Mouse (Mus musculus) embryonic stem cell, embryonic (primary cell): ENCODE measurements around the gene Upk1a.

Experiments
- CTCF ChIA-PET, 4 experiments: fragments of 300-600 bp in 2 of 4; fragments of 350-600 bp in 2 of 4; sonication (Branson Sonifier 250); formaldehyde crosslinking; loops; one replicate each; lab custom pipeline; 2022; ENCODE audit warnings: inconsistent platforms in 2 of 4; lab: Charles Lee
- POLR2A ChIA-PET, 4 experiments: fragments of 300-600 bp in 2 of 4; fragments of 350-600 bp in 2 of 4; sonication (Branson Sonifier 250); formaldehyde crosslinking; loops; one replicate each; lab custom pipeline; 2022; ENCODE audit warnings: antibody characterized with exemption in 4 of 4, inconsistent platforms in 1 of 4; lab: Charles Lee

Gene Upk1a

GRCm38 (mm10) chr7:30612654-30613402 lies at the start of gene Upk1a:
Gene Upk1a (minus strand): TSS chr7:30612847.
- ChIA-PET POLR2A (interaction anchor here in 2 of 4 experiments (0.6 to 5.6 kb wide), 12 partner anchors 10 to 333 kb away, joined by 3 to 58 read pairs (median 5); partner anchors contain the start of genes Kmt2b (in 2 of the 2), Cox6b1 (in 1 of the 2), Thap8 (in 1 of the 2) and Wdr62 (in 1 of the 2)), CTCF (interaction anchor here (0.5 to 3.2 kb wide), 50 partner anchors 9 to 591 kb away, joined by 3 to 29 read pairs (median 4); partner anchors contain the start of genes Cox6b1 (in 2 of the 4), Alkbh6 (in 1 of the 4), Haus5 (in 1 of the 4) and Kmt2b (in 1 of the 4))

- CTCF ChIA-PET = interaction anchor here in 1 of 4 experiments (1.1 kb wide), 1 partner anchor 19 kb away, joined by 3 read pairs; no protein-coding TSS in a partner anchor
- POLR2A ChIA-PET = interaction anchor here in 2 of 4 experiments (0.7 to 1.7 kb wide), 12 partner anchors 10 to 158 kb away, joined by 3 to 17 read pairs (median 4); partner anchors contain the start of genes Haus5 (in 2 of the 2) and Cox6b1 (in 1 of the 2)
These were observed 37.2 kb upstream of the Upk1a start, which contains the start of gene Rbm42 for GRCm38 (mm10) chr7:30649591-30650540. Gene Rbm42 (minus strand): TSS chr7:30650317.

- CTCF ChIA-PET = interaction anchor here in 1 of 4 experiments (0.6 kb wide), 1 partner anchor 1647 kb away, joined by 3 read pairs; no protein-coding TSS in a partner anchor
- POLR2A ChIA-PET = interaction anchor here in 2 of 4 experiments (0.6 to 2.2 kb wide), 4 partner anchors 10 to 30 kb away, joined by 3 to 9 read pairs (median 4); partner anchors contain the start of gene Cox6b1 (in 1 of the 2)
These were observed 26.4 kb upstream of the Upk1a start for GRCm38 (mm10) chr7:30639083-30639482.

DNA sequence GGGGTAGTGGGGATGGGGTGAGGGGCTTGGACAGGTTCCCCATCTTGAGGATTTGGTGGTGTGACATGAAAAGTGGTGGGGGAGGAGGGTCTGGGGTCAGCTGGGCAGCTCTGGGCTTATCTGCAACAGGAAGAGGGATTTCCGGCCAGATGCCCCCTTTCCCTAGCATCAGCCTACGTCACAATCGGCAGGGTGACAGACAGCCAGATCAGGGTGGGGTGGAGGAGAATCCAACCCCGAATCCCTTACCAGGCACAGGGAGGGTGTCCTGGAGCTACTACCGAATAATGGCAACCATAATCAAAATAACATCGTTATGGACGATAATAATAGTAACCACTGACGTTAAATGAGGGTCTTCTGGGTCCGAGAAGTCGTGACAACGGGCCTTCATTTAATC lies 23.7 kb upstream of the Upk1a start:
- ChIA-PET POLR2A (interaction anchor here in 2 of 4 experiments (1.0 to 1.2 kb wide), 2 partner anchors 84 to 320 kb away, joined by 3 to 4 read pairs; partner anchors contain the start of genes Hspb6 (in 1 of the 2), Proser3 (in 1 of the 2) and Usf2 (in 1 of the 2)), CTCF (interaction anchor here in 1 of 4 experiments (2.0 to 3.3 kb wide), 2 partner anchors 10 to 223 kb away, joined by 5 to 16 read pairs; partner anchors contain the start of gene Cox6b1)

DNA sequence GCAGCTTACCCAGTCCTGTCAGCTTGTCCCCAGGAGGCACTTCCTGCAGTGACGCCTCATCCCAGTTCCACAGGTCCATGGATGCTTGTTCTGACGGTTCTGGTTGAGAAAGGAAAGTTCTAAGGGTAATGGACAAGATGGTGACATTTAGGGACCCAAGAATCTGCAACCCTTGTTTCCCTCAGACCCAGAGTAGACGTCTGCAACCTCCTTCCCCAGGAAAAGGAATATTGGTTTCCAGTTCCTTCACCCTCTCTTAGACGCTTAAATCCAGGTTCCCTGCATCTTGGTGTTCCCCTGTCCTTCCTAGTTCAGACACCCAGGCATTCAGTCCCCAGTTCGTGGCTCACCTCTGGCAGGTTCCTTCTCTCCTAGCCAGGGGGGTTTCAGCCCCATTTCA lies 23.1 kb upstream of the Upk1a start, which contains the start of gene Etv2:
Gene Etv2, minus strand, starts transcription at position 101 of the 400 bp plus-strand sequence.
- CTCF ChIA-PET = interaction anchor here in 2 of 4 experiments (1.2 to 3.3 kb wide), 6 partner anchors 9 to 338 kb away, joined by 3 to 16 read pairs (median 5); partner anchors contain the start of genes Cox6b1 (in 1 of the 2) and Fam187b (in 1 of the 2)
- POLR2A ChIA-PET = interaction anchor here in 2 of 4 experiments (0.8 to 2.5 kb wide), 5 partner anchors 8 to 83 kb away, joined by 3 to 15 read pairs (median 5); partner anchors contain the start of genes Cox6b1 (in 1 of the 2), Haus5 (in 1 of the 2), Hspb6 (in 1 of the 2) and Proser3 (in 1 of the 2)

- ChIA-PET CTCF (interaction anchor here (0.5 to 3.3 kb wide), 35 partner anchors 8 to 433 kb away, joined by 3 to 16 read pairs (median 4); partner anchors contain the start of genes Cox6b1 (in 2 of the 4), Fam187b (in 2 of the 4), Haus5 (in 2 of the 4) and Pmis2 (in 1 of the 4)), POLR2A (interaction anchor here (0.8 to 2.5 kb wide), 19 partner anchors 9 to 220 kb away, joined by 3 to 15 read pairs (median 4); partner anchors contain the start of genes Haus5 (in 3 of the 4), Cox6b1 (in 2 of the 4), Hspb6 (in 1 of the 4) and Proser3 (in 1 of the 4))
These were observed 22.0 kb upstream of the Upk1a start for GRCm38 (mm10) chr7:30634621-30635020.

DNA sequence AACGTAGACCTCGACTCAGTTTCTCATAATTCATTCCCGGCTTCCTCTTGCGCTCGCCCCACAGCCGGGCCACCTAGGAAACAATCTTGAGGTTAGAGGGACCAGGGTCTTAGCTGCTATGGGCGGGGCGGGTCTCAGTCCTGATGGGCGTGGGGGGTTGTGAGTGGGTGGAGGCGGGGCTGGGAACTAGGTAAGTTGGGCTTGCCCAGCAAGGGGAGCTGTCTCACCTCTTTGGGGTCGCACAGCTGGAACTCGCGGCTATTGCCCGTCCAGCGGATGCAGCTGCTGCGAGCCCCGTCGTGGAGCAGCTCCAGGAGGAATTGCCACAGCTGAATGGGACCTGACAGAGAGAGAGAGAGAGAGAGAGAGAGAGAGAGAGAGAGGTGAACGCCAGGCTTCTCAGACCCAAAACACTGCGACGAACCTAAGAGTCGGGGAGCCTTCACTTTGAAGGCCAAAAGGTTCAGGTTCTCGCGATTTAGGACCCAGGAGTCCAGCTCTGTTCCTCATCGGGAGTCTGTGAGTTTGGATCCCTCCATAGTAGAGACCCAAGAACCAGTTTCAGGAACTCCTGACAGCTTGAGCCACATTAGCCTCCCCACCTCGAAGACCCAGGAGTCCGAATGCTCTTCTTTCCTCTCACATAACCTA lies 21.2 kb upstream of the Upk1a start:
- ChIA-PET CTCF (interaction anchor here (0.5 to 3.3 kb wide), 28 partner anchors 8 to 605 kb away, joined by 3 to 16 read pairs (median 3); partner anchors contain the start of genes Cox6b1 (in 2 of the 4), Fam187b (in 1 of the 4) and Pmis2 (in 1 of the 4)), POLR2A (interaction anchor here (0.7 to 2.5 kb wide), 21 partner anchors 8 to 449 kb away, joined by 3 to 15 read pairs (median 3); partner anchors contain the start of genes Cox6b1 (in 2 of the 4), Haus5 (in 2 of the 4), Hspb6 (in 1 of the 4) and Proser3 (in 1 of the 4))

DNA sequence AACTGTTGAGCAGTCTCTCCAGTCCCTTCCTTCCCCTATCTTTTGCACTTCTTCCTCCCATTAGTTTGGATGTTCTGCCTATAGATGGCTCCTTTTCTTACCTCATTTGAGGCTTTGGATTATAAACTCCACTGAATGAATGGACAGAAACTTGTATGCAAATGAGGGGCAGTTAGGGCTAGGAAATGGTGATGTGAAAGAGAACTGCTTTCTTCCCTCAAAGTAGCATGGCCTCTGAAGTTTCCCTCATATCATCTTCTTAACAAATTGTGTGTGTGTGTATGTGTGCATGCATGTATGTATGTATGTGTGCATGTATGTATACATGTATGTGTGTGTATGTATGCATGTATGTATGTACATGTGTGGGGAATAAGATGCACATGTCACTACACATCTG lies 16.4 kb upstream of the Upk1a start:
- ChIA-PET CTCF (interaction anchor here in 1 of 4 experiments (0.6 kb wide), 4 partner anchors 76 to 474 kb away, joined by 3 to 4 read pairs (median 3); no protein-coding TSS in a partner anchor), POLR2A (no interaction called here)

DNA sequence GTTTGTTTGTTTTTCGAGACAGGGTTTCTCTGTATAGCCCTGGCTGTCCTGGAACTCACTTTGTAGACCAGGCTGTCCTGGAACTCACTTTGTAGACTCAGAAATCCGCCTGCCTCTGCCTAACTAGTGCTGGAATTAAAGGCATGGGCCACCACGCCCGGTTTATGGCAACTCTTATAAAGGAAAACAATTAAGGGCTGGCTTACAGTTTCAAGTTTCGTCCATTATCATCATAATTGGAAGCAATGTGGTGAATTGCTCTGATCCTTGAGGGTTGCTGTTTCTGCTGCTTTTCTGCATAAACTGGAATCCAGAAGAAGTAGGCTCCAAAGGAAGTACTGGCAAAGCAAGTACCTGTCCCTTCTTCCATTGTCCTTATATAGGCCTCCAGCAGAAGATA lies 14.0 kb upstream of the Upk1a start:
- ChIA-PET POLR2A (interaction anchor here in 3 of 4 experiments (0.7 to 2.5 kb wide), 24 partner anchors 8 to 395 kb away, joined by 3 to 20 read pairs (median 6); partner anchors contain the start of genes Haus5 (in 2 of the 3), Aplp1 (in 1 of the 3), E130208F15Rik (in 1 of the 3) and Etv2 (in 1 of the 3)), CTCF (interaction anchor here in 2 of 4 experiments (0.7 to 1.5 kb wide), 8 partner anchors 8 to 428 kb away, joined by 3 to 8 read pairs (median 3); partner anchors contain the start of gene Capns1 (in 1 of the 2))

GRCm38 (mm10) chr7:30625530-30626384 lies 13.1 kb upstream of the Upk1a start, which contains the start of gene Cox6b1:
Gene Cox6b1 (minus strand): TSS chr7:30626151.
- ChIA-PET POLR2A (interaction anchor here (0.5 to 2.5 kb wide), 52 partner anchors 8 to 394 kb away, joined by 3 to 20 read pairs (median 4); partner anchors contain the start of genes Haus5 (in 2 of the 4), Kmt2b (in 2 of the 4), Proser3 (in 2 of the 4) and Aplp1 (in 1 of the 4)), CTCF (interaction anchor here in 3 of 4 experiments (0.6 to 1.9 kb wide), 26 partner anchors 9 to 531 kb away, joined by 3 to 16 read pairs (median 3); partner anchors contain the start of genes Prodh2 (in 2 of the 3), Capns1 (in 1 of the 3), Etv2 (in 1 of the 3) and Gramd1a (in 1 of the 3))

- ChIA-PET POLR2A (interaction anchor here in 3 of 4 experiments (0.6 to 1.5 kb wide), 7 partner anchors 10 to 298 kb away, joined by 3 to 5 read pairs (median 4); partner anchors contain the start of gene E130208F15Rik (in 1 of the 3)), CTCF (interaction anchor here in 3 of 4 experiments (0.5 to 1.3 kb wide), 6 partner anchors 9 to 149 kb away, joined by 3 to 5 read pairs (median 4); no protein-coding TSS in a partner anchor)
These were observed 6.6 kb upstream of the Upk1a start for GRCm38 (mm10) chr7:30619202-30619601.

DNA sequence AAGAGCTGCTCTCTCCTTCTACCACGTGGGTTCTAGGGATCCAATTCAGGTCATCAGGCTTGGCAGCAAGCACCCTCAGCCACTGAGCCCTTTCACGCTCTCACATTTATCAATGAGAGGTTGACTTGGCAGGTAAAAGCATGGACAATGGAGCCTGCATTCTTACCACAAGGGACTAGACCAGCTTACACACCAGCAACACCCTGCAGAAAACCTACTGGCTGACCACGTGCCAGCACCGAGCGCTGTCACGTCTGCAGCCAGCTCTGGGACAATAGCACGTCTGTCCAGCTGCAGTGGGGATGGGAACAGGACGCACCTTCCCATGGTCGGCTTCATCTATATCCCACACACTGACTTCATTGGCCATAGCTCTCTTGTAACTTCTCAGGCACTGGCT lies 6.0 kb upstream of the Upk1a start:
- POLR2A ChIA-PET = interaction anchor here in 3 of 4 experiments (0.6 to 1.5 kb wide), 7 partner anchors 25 to 1323 kb away, joined by 3 to 5 read pairs (median 3); no protein-coding TSS in a partner anchor
- CTCF ChIA-PET = interaction anchor here in 2 of 4 experiments (0.5 to 1.3 kb wide), 10 partner anchors 8 to 247 kb away, joined by 3 to 9 read pairs (median 4); no protein-coding TSS in a partner anchor

- ChIA-PET POLR2A (interaction anchor here (0.7 to 5.6 kb wide), 19 partner anchors 8 to 125 kb away, joined by 3 to 58 read pairs (median 6); partner anchors contain the start of genes Cox6b1 (in 3 of the 4), Hspb6 (in 2 of the 4), Kmt2b (in 2 of the 4) and Proser3 (in 2 of the 4)), CTCF (interaction anchor here (0.6 to 3.2 kb wide), 21 partner anchors 11 to 416 kb away, joined by 3 to 29 read pairs (median 6); partner anchors contain the start of genes Cox6b1 (in 2 of the 4), Capns1 (in 1 of the 4), E130208F15Rik (in 1 of the 4) and Prodh2 (in 1 of the 4))
These were observed 2.6 kb upstream of the Upk1a start for GRCm38 (mm10) chr7:30615049-30615760.
